Mouse (Mus musculus): Measurements from ENCODE around the gene Xkrx. TPM values are rescaled to one million over a fixed set of nuclear protein-coding genes. Genes with fewer than 3 reads are reported as not detected.

Gene Xkrx
- total and polyA plus RNA-seq, 2 experiments: 0.09 to 0.10 TPM

GRCm38 (mm10) chrX:134140024-134140423 is 21.9 kb downstream of the Xkrx start:
- Histone ChIP-seq H3K36me3 (ENCODE audit: control insufficient read depth, insufficient read depth, low read length) (no peaks in the 10 kb centered on the region), H3K79me2 (ENCODE audit: control insufficient read depth, insufficient read depth, low read length) (no peaks in the 10 kb centered on the region), H3K27ac (replicated peaks; ENCODE audit: insufficient read depth, low read depth, low read length) (no peak overlapping the region), H3K9ac (ENCODE audit: low read depth, low read length) (no peak overlapping the region), H3K27me3 (ENCODE audit: control insufficient read depth, insufficient read depth, low read length) (no peaks in the 10 kb centered on the region), H3K4me3 (ENCODE audit: insufficient read depth, low read depth, low read length) (no peak overlapping the region), H3K4me1 (ENCODE audit: control insufficient read depth, insufficient read depth, low read length) (no peaks in the 10 kb centered on the region)
- DNase-seq (ENCODE audit: extremely low read depth, low read depth, low spot score): no peak
- TF ChIP-seq CTCF (IDR thresholded peaks at IDR 0.05; ENCODE audit: low read depth, low read length): no peak
- TF ChIP-seq POLR2A (IDR thresholded peaks at IDR 0.05; ENCODE audit: extremely low read depth, insufficient read depth, low read length): no peak
- 88% methylated on average over 6 of the region's 6 CpGs for whole genome bisulfite sequencing

GRCm38 (mm10) chrX:134133821-134134220 is 28.1 kb downstream of the Xkrx start:
- TF ChIP-seq CTCF (IDR thresholded peaks at IDR 0.05; ENCODE audit: low read depth, low read length) (no peak), POLR2A (IDR thresholded peaks at IDR 0.05; ENCODE audit: extremely low read depth, insufficient read depth, low read length) (no peak)
- Histone ChIP-seq H3K27ac (replicated peaks; ENCODE audit: insufficient read depth, low read depth, low read length) (no peak overlapping the region), H3K9ac (ENCODE audit: low read depth, low read length) (no peak overlapping the region), H3K36me3 (ENCODE audit: control insufficient read depth, insufficient read depth, low read length) (no peaks in the 10 kb centered on the region), H3K4me3 (ENCODE audit: insufficient read depth, low read depth, low read length) (no peak overlapping the region), H3K27me3 (ENCODE audit: control insufficient read depth, insufficient read depth, low read length) (no peaks in the 10 kb centered on the region), H3K79me2 (ENCODE audit: control insufficient read depth, insufficient read depth, low read length) (no peaks in the 10 kb centered on the region), H3K4me1 (ENCODE audit: control insufficient read depth, insufficient read depth, low read length) (no peaks in the 10 kb centered on the region)
- WGBS: 47% methylated on average over 3 of the region's 3 CpGs
- DNase-seq (ENCODE audit: extremely low read depth, low read depth, low spot score): no peak

GRCm38 (mm10) chrX:134132295-134132694 is 29.6 kb downstream of the Xkrx start:
- no peaks in the 10 kb centered on the region for H3K4me1 ChIP-seq (ENCODE audit: control insufficient read depth, insufficient read depth, low read length)

GRCm38 (mm10) chrX:134128549-134128948 is 33.3 kb downstream of the Xkrx start:
- TF ChIP-seq CTCF (IDR thresholded peaks at IDR 0.05; ENCODE audit: low read depth, low read length) (no peak), POLR2A (IDR thresholded peaks at IDR 0.05; ENCODE audit: extremely low read depth, insufficient read depth, low read length) (no peak)
- Histone ChIP-seq H3K4me1 (ENCODE audit: control insufficient read depth, insufficient read depth, low read length) (no peaks in the 10 kb centered on the region), H3K27ac (replicated peaks; ENCODE audit: insufficient read depth, low read depth, low read length) (no peak overlapping the region), H3K79me2 (ENCODE audit: control insufficient read depth, insufficient read depth, low read length) (no peaks in the 10 kb centered on the region), H3K36me3 (ENCODE audit: control insufficient read depth, insufficient read depth, low read length) (no peaks in the 10 kb centered on the region), H3K9ac (ENCODE audit: low read depth, low read length) (no peak overlapping the region), H3K4me3 (ENCODE audit: insufficient read depth, low read depth, low read length) (no peak overlapping the region), H3K27me3 (ENCODE audit: control insufficient read depth, insufficient read depth, low read length) (no peaks in the 10 kb centered on the region)
- no peak for DNase-seq (ENCODE audit: extremely low read depth, low read depth, low spot score)
- 81% methylated on average over 3 of the region's 3 CpGs for WGBS

More at GRCm38 (mm10) chrX:134132295-134132694, 29.6 kb downstream of the Xkrx start:
- 11% methylated on average over 5 of the region's 5 CpGs for WGBS
- Histone ChIP-seq H3K36me3 (ENCODE audit: control insufficient read depth, insufficient read depth, low read length) (no peaks in the 10 kb centered on the region), H3K79me2 (ENCODE audit: control insufficient read depth, insufficient read depth, low read length) (no peaks in the 10 kb centered on the region), H3K4me3 (ENCODE audit: insufficient read depth, low read depth, low read length) (no peak overlapping the region), H3K27ac (replicated peaks; ENCODE audit: insufficient read depth, low read depth, low read length) (no peak overlapping the region), H3K9ac (ENCODE audit: low read depth, low read length) (no peak overlapping the region), H3K27me3 (ENCODE audit: control insufficient read depth, insufficient read depth, low read length) (no peaks in the 10 kb centered on the region)
- peak; percentile 4 for DNase-seq (ENCODE audit: extremely low read depth, low read depth, low spot score)
- TF ChIP-seq CTCF (IDR thresholded peaks at IDR 0.05; ENCODE audit: low read depth, low read length): no peak
- TF ChIP-seq POLR2A (IDR thresholded peaks at IDR 0.05; ENCODE audit: extremely low read depth, insufficient read depth, low read length): no peak

GRCm38 (mm10) chrX:134116417-134116816 is 45.5 kb downstream of the Xkrx start:
- no peaks in the 10 kb centered on the region for H3K27me3 ChIP-seq (ENCODE audit: control insufficient read depth, insufficient read depth, low read length)
- no peaks in the 10 kb centered on the region for H3K4me1 ChIP-seq (ENCODE audit: control insufficient read depth, insufficient read depth, low read length)
- H3K27ac ChIP-seq (replicated peaks; ENCODE audit: insufficient read depth, low read depth, low read length): no peak overlapping the region
- peak; percentile 11 for DNase-seq (ENCODE audit: extremely low read depth, low read depth, low spot score)
- no peaks in the 10 kb centered on the region for H3K36me3 ChIP-seq (ENCODE audit: control insufficient read depth, insufficient read depth, low read length)
- no peak overlapping the region for H3K9ac ChIP-seq (ENCODE audit: low read depth, low read length)
- TF ChIP-seq CTCF (IDR thresholded peaks at IDR 0.05; ENCODE audit: low read depth, low read length) (no peak), POLR2A (IDR thresholded peaks at IDR 0.05; ENCODE audit: extremely low read depth, insufficient read depth, low read length) (no peak)
- no peak overlapping the region for H3K4me3 ChIP-seq (ENCODE audit: insufficient read depth, low read depth, low read length)
- H3K79me2 ChIP-seq (ENCODE audit: control insufficient read depth, insufficient read depth, low read length): no peaks in the 10 kb centered on the region
- 61% methylated on average over 3 of the region's 3 CpGs for WGBS

- 65% methylated on average over 3 of the region's 3 CpGs for WGBS
- Histone ChIP-seq H3K4me1 (ENCODE audit: control insufficient read depth, insufficient read depth, low read length) (no peaks in the 10 kb centered on the region), H3K27me3 (ENCODE audit: control insufficient read depth, insufficient read depth, low read length) (no peaks in the 10 kb centered on the region), H3K36me3 (ENCODE audit: control insufficient read depth, insufficient read depth, low read length) (no peaks in the 10 kb centered on the region), H3K4me3 (ENCODE audit: insufficient read depth, low read depth, low read length) (no peak overlapping the region), H3K9ac (ENCODE audit: low read depth, low read length) (no peak overlapping the region), H3K79me2 (ENCODE audit: control insufficient read depth, insufficient read depth, low read length) (no peaks in the 10 kb centered on the region), H3K27ac (replicated peaks; ENCODE audit: insufficient read depth, low read depth, low read length) (no peak overlapping the region)
- TF ChIP-seq CTCF (IDR thresholded peaks at IDR 0.05; ENCODE audit: low read depth, low read length): no peak
- no peak for TF ChIP-seq POLR2A (IDR thresholded peaks at IDR 0.05; ENCODE audit: extremely low read depth, insufficient read depth, low read length)
- DNase-seq (ENCODE audit: extremely low read depth, low read depth, low spot score): no peak
Measured at GRCm38 (mm10) chrX:134111767-134112166, 50.1 kb downstream of the Xkrx start.

All from liver, adult 2 months (tissue).